Mouse (Mus musculus) v-Abl transformed pro-B cells (cell line): ENCODE data around the gene Crabp2.
"Not testable (repeated sequence)": the region's sequence is repeated elsewhere in the genome, so short reads cannot be mapped to it uniquely, and the experiment has no call there.

ENCODE experiments used
- in situ Hi-C, 2 experiments: fragments of 400-800 bp; cut with MboI; formaldehyde crosslinking; loops; one replicate each; pipeline ENCODE4 v1.15.1; 2025; ENCODE audit not compliant: unreplicated experiment in 2 of 2

The Crabp2 gene

DNA sequence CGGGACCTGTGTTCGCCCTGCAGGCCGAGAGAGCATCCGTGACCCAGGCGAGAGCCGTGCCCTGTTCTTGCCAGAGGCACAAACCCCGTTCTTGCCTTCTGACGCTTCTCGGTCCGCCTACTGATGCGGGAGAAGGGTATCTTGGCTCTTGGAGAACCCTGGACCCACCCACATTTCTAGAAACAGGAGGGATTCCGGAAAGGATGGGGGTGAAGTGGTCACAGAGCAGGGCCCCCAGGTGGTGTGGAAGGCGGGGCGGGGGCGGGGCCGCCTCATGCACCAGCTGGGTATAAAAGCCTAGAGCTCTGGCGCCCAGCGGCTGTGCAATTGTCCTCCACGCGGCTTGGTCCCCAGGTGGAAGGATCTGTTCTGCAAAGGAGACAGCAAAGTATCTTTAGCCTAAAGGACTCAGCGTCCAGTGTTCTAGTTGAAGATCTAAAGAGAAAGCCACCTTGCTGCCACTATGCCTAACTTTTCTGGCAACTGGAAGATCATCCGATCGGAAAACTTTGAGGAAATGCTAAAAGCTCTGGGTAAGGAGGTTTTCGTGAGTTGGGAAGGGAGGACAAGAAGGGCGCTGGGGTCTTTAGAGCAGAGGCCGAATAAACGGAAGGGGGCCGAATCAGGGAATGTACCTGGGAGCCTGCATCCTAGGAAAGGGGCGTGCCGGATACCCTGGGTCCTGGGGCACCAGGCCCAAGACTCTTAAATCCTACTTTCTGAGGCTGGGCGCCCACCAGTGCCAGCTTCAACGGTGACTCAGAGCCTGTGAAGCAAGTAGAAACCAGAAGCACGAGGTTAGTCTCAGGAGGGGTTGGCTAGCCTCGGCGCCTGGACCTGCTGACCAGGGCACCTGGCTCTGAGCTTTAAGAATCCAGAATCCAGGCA is at the start of gene Crabp2:
Crabp2 (plus strand) TSS at position 289 of the 888 bp plus-strand sequence.
- in situ Hi-C loops = no loop called here

- in situ Hi-C loops = no loop called here
Measured at GRCm38 (mm10) chr3:87899266-87899665, 49.2 kb upstream of the Crabp2 start.

DNA sequence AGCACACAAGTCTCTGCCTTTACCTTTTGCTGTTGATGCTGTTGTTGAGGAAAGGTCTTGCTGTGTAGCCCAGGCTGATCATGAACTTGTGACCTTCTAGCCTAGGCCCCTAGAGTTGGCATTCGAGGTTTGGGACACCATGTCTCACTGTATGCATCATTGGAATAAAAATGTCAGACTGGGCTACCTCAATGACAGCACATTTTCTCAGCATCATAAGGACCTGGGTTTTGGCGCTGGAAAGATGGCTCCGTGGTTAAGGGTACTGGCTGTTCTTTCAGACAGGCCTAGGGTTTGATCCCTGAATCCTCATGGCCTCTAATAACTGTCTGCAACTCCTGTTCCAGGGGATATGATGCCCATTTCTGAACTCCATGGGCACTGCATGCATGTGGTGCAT is 48.7 kb upstream of the Crabp2 start:
- in situ Hi-C loops = no loop called here

DNA sequence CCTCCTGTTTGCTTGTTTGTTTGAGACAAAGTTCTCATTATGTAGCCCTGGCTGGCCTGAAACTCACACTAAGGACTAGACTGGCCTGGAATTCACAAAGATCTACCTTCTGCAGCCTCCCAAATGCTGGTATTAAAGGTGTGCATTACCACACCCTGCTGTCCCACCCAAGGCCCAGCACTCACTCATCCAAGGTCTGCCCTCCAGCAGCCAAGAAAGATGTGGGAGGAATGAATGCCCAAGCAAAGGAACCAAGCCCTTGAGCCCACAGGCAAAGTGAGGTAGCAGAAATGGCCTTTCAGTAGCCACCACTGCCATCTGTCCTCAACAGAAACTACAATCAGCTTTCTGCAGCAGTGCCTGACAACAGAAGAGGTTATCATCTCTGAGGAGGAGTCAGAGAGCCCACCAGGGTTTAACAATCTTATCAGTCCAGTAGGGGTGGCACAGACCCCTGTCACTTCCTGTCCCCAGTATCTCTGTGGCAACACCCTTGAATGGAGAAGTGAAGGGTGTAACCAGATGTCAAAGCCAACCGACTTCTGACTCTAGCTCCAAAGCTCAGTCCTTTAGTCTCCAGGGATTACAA is 47.3 kb upstream of the Crabp2 start:
- in situ Hi-C loops = no loop called here

GRCm38 (mm10) chr3:87901959-87902358 is 46.5 kb upstream of the Crabp2 start:
- in situ Hi-C loops = not testable (repeated sequence)

GRCm38 (mm10) chr3:87903821-87904220 is 44.6 kb upstream of the Crabp2 start:
- in situ Hi-C loops = no loop called here

- in situ Hi-C loops = no loop called here
Measured at GRCm38 (mm10) chr3:87905880-87906485, 42.5 kb upstream of the Crabp2 start, which contains the start of gene Hdgf. Gene Hdgf, plus strand, starts transcription at chr3:87906321.

DNA sequence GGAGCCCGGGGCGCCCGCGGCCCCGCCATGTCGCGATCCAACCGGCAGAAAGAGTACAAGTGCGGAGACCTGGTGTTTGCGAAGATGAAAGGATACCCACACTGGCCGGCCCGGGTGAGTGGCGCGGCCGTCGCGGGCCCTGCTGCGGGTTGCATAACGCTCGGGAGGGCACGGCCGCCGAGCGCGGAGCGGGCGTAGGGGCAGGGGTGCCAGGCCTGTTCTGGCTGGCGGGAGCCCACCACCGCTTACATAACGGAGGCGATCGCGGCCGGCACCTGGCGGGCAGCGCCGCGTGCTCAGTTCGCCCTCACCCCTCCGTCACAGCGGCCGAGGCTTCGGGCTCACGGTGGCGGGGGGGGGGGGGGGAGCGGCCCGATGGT is 41.9 kb upstream of the Crabp2 start:
- in situ Hi-C loops = no loop called here

- in situ Hi-C loops = no loop called here
Measured at GRCm38 (mm10) chr3:87906981-87907857, 41.2 kb upstream of the Crabp2 start.

- in situ Hi-C loops = no loop called here
Measured at GRCm38 (mm10) chr3:87907906-87908305, 40.6 kb upstream of the Crabp2 start.

GRCm38 (mm10) chr3:87909381-87909780 is 39.1 kb upstream of the Crabp2 start:
- in situ Hi-C loops = no loop called here

DNA sequence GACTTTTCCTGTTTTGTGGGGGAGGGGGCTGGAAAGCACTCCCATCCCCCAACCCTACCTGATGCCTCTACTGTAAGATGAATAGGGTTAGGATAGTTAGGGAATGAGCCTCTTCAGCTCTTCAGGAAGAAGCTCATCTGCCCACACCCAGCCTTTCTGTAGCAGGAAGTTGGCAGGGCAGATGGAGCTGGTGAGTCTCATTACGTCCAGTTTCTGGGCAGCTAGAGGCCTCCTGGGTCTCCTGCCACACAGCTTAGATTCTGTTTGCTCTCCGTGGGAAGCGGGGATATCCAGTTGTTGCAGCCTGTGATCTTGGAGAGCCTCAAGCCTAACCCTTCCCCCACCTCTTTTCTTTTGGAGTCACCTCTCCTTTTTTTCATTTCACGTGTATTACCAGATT is 38.6 kb upstream of the Crabp2 start:
- in situ Hi-C loops = no loop called here

DNA sequence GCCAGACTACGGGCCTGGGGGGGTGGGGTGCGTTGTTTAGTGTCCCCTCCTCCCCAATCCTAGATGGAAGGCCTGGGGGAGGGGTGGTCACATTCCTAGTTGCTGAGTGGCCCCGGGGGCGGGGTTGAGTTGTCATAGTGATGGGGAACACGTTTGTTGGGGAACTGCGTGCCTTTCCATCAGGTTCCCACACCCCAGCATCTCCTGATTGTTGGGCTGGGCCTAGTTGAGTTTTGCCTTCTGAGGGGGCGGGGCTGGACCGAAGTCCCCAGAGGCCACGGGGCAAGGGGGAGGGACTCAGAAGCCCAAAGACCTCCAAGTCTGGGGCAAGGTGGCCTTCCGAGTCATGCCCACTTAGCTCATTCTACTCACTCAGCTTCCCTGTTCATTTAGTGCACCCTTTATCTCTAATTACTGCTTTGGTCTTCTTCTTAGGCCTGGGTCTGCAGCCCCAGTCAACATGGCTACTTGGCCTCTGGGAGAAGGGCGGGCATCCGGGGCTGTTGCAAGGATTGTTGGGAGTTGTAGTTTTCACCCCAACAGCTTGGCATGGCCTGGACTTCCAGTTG is 37.8 kb upstream of the Crabp2 start:
- in situ Hi-C loops = no loop called here

- in situ Hi-C loops = no loop called here
Measured at GRCm38 (mm10) chr3:87913491-87913890, 35.0 kb upstream of the Crabp2 start.

GRCm38 (mm10) chr3:87913891-87914290 is 34.6 kb upstream of the Crabp2 start:
- in situ Hi-C loops = no loop called here

GRCm38 (mm10) chr3:87916990-87917389 is 31.5 kb upstream of the Crabp2 start:
- in situ Hi-C loops = no loop called here

DNA sequence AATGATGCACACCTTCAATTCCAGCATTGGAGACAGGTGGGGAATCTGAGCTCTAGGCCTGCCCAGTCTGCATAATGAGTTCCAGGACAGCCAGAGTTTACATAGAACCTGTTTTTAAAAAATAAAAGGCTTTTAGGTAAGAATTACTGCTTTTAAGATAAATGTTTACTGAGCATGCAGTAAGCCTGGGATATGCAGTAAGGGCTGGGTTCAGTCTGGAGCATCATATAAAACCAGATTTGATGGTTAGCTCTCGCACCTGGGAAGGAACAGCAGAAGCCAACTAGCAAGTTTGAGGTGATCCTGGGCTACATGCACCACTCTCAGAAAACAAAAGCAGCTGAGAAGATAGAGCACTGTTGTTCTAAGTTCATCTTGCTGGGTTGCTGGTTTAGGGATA is 29.9 kb upstream of the Crabp2 start:
- in situ Hi-C loops = no loop called here

GRCm38 (mm10) chr3:87919336-87920108 is 28.9 kb upstream of the Crabp2 start, which contains the start of gene Mrpl24:
Gene Mrpl24, plus strand, starts transcription at chr3:87919506.
- in situ Hi-C loops = loop anchor here in 1 of 2 experiments (5.0 kb wide), 1 partner anchor 32 kb away; the partner anchor contains the start of gene Prcc

DNA sequence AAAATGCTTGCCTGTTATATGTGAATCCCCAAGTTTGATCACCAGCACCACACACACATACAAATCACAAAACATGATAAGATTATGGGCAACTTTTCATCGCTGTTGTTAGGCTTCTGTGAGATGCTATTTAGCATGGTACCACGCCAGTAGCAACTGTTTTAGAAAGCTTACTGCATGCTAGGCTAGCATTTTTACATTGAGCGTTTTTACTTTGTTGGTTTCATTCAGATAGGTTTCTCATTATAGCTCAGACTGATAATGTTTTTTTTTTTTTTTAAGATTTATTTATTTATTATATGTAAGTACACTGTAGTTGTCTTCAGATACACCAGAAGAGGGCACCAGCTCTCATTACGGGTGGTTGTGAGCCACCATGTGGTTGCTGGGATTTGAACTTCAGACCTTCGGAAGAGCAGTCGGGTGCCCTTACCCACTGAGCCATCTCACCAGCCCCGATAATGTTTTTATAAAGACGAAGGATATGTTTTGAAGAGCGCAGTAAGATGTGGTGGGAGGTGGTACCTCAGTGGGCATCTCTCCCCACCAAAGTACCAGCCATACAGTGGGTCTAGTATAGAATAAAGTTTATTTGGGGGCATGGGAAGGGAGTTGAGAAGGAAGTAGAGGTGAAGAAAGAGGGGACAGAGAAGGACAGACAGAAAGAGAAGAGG is 28.1 kb upstream of the Crabp2 start:
- in situ Hi-C loops = loop anchor here in 1 of 2 experiments (5.0 kb wide), 1 partner anchor 33 kb away; the partner anchor contains the start of gene Prcc
